Mouse (Mus musculus) activated CD4-positive, CD25-positive, alpha-beta regulatory T cell (primary cell): ENCODE data around the gene Olfr490. TPM values are rescaled to one million over a fixed set of nuclear protein-coding genes. Genes with fewer than 3 reads are reported as not detected.

ENCODE experiments used
- polyA plus RNA-seq, 2 experiments: library from polyadenylated mRNA; unstranded; fragments of 100-300 nt; shearing (Covaris generic); gene quantifications; one replicate each; pipeline ENCODE4 v1.2.1; 2017

Olfr490 gene
- not detected for polyA plus RNA-seq

GRCm38 (mm10) chr7:108288834-108289233, at the start of gene Olfr490:
Olfr490 (minus strand) TSS chr7:108288934.

GRCm38 (mm10) chr7:108323574-108323973, 34.8 kb upstream of the Olfr490 start, which contains the start of gene Olfr492:
Olfr492 (minus strand) TSS chr7:108323674.

GRCm38 (mm10) chr7:108313151-108313550, 24.4 kb upstream of the Olfr490 start, which contains the start of gene Olfr491:
Olfr491 (plus strand) TSS chr7:108313451.

GRCm38 (mm10) chr7:108258247-108258646, 30.5 kb downstream of the Olfr490 start, which contains the start of gene Olfr488:
Olfr488 (minus strand) TSS chr7:108258347.

Other genes starting within 250 kb of the Olfr490 start
- not detected for gene Olfr479, start 238.2 kb downstream of the Olfr490 start, polyA plus RNA-seq
- not detected for gene Olfr480, start 221.6 kb downstream of the Olfr490 start, polyA plus RNA-seq
- gene Olfr481, start 209.1 kb downstream of the Olfr490 start, polyA plus RNA-seq, result under 1 TPM in 1 of 2 experiments, not detected in 1; 0.17 TPM
- under 1 TPM; 0.10 to 0.16 TPM for gene Olfr482, start 191.3 kb downstream of the Olfr490 start, polyA plus RNA-seq
- under 1 TPM in 1 of 2 experiments, not detected in 1; 0.21 TPM for gene Olfr483, start 188.1 kb downstream of the Olfr490 start, polyA plus RNA-seq
- gene Olfr484, start 161.5 kb downstream of the Olfr490 start, polyA plus RNA-seq, result not detected
- gene Olfr485, start 129.1 kb downstream of the Olfr490 start, polyA plus RNA-seq, result not detected
- not detected for gene Olfr486, start 116.2 kb downstream of the Olfr490 start, polyA plus RNA-seq
- not detected for gene Olfr487, start 74.3 kb downstream of the Olfr490 start, polyA plus RNA-seq
- gene Olfr488, start 30.6 kb downstream of the Olfr490 start, polyA plus RNA-seq, result under 1 TPM in 1 of 2 experiments, not detected in 1; 0.41 TPM
- under 1 TPM in 1 of 2 experiments, not detected in 1; 0.31 TPM for gene Olfr491, start 24.5 kb upstream of the Olfr490 start, polyA plus RNA-seq
- gene Olfr492, start 34.7 kb upstream of the Olfr490 start, polyA plus RNA-seq, result not detected
- not detected for gene Olfr493, start 58.0 kb upstream of the Olfr490 start, polyA plus RNA-seq
- not detected for gene Olfr494, start 76.4 kb upstream of the Olfr490 start, polyA plus RNA-seq
- gene Olfr495, start 104.2 kb upstream of the Olfr490 start, polyA plus RNA-seq, result not detected
- gene Olfr497, start 131.5 kb upstream of the Olfr490 start, polyA plus RNA-seq, result not detected
- not detected for gene Olfr498, start 176.4 kb upstream of the Olfr490 start, polyA plus RNA-seq
- under 1 TPM in 1 of 2 experiments, not detected in 1; 0.61 TPM for gene Olfr502, start 236.1 kb upstream of the Olfr490 start, polyA plus RNA-seq